29 mouse cellular contexts compared by ENCODE assay signal in genomic region chr9:102033231-102033630, GRCm38 (mm10).
DNase-seq lines count a peak whose midpoint lies in the region; ATAC-seq and TF ChIP-seq lines count a peak whose summit lies in the region.
"Had no signal": no experiment of that assay in that cellular context is flagged by ENCODE, and none has a peak within 500 bp of the region (broad histone marks: within the 10 kb centered on the region; RNA-seq: fewer than 3 reads in every experiment).

No protein-coding gene starts in this region.

- H3K9ac ChIP-seq in forebrain, embryonic 14.5 days (ENCODE audit: low read length): no peak overlapping the region
- H3K9ac ChIP-seq in forebrain, embryonic 11.5 days (ENCODE audit: low read length): no peak overlapping the region
- H3K9ac ChIP-seq in hindbrain, embryonic 14.5 days: no peak overlapping the region
- H3K9ac ChIP-seq in hindbrain, embryonic 16.5 days (ENCODE audit: low read depth, low read length): no peak overlapping the region
- no peak overlapping the region for H3K9ac ChIP-seq in midbrain, embryonic 14.5 days (replicated peaks; ENCODE audit: low read length)
- no peak overlapping the region for H3K9ac ChIP-seq in midbrain, postnatal 0 days (replicated peaks; ENCODE audit: low read length, poor library complexity, severe bottlenecking)
- H3K9ac ChIP-seq in midbrain, embryonic 16.5 days (ENCODE audit: low read depth, low read length): 0 out of 2 replicates have a peak overlapping the region, but pooled peaks have one; percentile 23
- H3K9ac ChIP-seq: embryonic facial prominence, embryonic 12.5 days; embryonic facial prominence, embryonic 15.5 days; heart, embryonic 12.5 days; heart, embryonic 15.5 days; hindbrain, embryonic 15.5 days; intestine, embryonic 15.5 days had no signal

- no peak overlapping the region for H3K4me2 ChIP-seq in forebrain, embryonic 14.5 days (ENCODE audit: low read length)
- no peak overlapping the region for H3K4me2 ChIP-seq in forebrain, embryonic 11.5 days (ENCODE audit: low read depth, low read length, severe bottlenecking)
- no peak overlapping the region for H3K4me2 ChIP-seq in hindbrain, embryonic 14.5 days (replicated peaks)
- no peak overlapping the region for H3K4me2 ChIP-seq in hindbrain, embryonic 16.5 days (ENCODE audit: low read length)
- no peak overlapping the region for H3K4me2 ChIP-seq in midbrain, embryonic 14.5 days (ENCODE audit: low read length)
- no peak overlapping the region for H3K4me2 ChIP-seq in midbrain, postnatal 0 days (ENCODE audit: low read depth, low read length, poor library complexity, severe bottlenecking)
- no peak overlapping the region for H3K4me2 ChIP-seq in midbrain, embryonic 16.5 days (ENCODE audit: low read length)
- H3K4me2 ChIP-seq: embryonic facial prominence, embryonic 12.5 days; embryonic facial prominence, embryonic 15.5 days; heart, embryonic 12.5 days; heart, embryonic 15.5 days; hindbrain, embryonic 15.5 days; intestine, embryonic 15.5 days had no signal

- peaks cover 3% of the 10 kb centered on the region; the same call in 1 of the 2 replicates for H3K4me1 ChIP-seq in forebrain, embryonic 14.5 days (ENCODE audit: control insufficient read depth, insufficient read depth, low read length)
- H3K4me1 ChIP-seq in forebrain, embryonic 11.5 days (replicated peaks; ENCODE audit: control insufficient read depth, insufficient read depth, low read length): no peaks in the 10 kb centered on the region
- H3K4me1 ChIP-seq in hindbrain, embryonic 14.5 days (replicated peaks; ENCODE audit: control insufficient read depth, insufficient read depth, low read length): peaks cover 11% of the 10 kb centered on the region
- H3K4me1 ChIP-seq in hindbrain, embryonic 16.5 days (ENCODE audit: control insufficient read depth, insufficient read depth, low read depth, low read length): no peaks in the 10 kb centered on the region; the same call in 1 of the 2 replicates
- peaks cover 10% of the 10 kb centered on the region for H3K4me1 ChIP-seq in midbrain, embryonic 14.5 days (ENCODE audit: control insufficient read depth, insufficient read depth, low read length)
- peaks cover 5% of the 10 kb centered on the region; the same call in 1 of the 2 replicates for H3K4me1 ChIP-seq in midbrain, postnatal 0 days (ENCODE audit: insufficient read depth, low read length)
- peaks cover 14% of the 10 kb centered on the region for H3K4me1 ChIP-seq in midbrain, embryonic 16.5 days (ENCODE audit: control insufficient read depth, insufficient read depth, low read length)
- H3K4me1 ChIP-seq: embryonic facial prominence, embryonic 12.5 days; embryonic facial prominence, embryonic 15.5 days; heart, embryonic 12.5 days; heart, embryonic 15.5 days; intestine, embryonic 15.5 days had no signal

- no peaks in the 10 kb centered on the region for H3K9me3 ChIP-seq in forebrain, embryonic 14.5 days (replicated peaks; ENCODE audit: control insufficient read depth, low read length)
- no peaks in the 10 kb centered on the region for H3K9me3 ChIP-seq in forebrain, embryonic 11.5 days (ENCODE audit: control insufficient read depth, low read length)
- no peaks in the 10 kb centered on the region for H3K9me3 ChIP-seq in hindbrain, embryonic 14.5 days (ENCODE audit: control insufficient read depth, low read length)
- H3K9me3 ChIP-seq in hindbrain, embryonic 16.5 days (ENCODE audit: control insufficient read depth, low read length): no peaks in the 10 kb centered on the region
- no peaks in the 10 kb centered on the region for H3K9me3 ChIP-seq in midbrain, embryonic 14.5 days (ENCODE audit: control insufficient read depth, low read length)
- H3K9me3 ChIP-seq in midbrain, postnatal 0 days (ENCODE audit: low read length): no peaks in the 10 kb centered on the region
- H3K9me3 ChIP-seq in midbrain, embryonic 16.5 days (replicated peaks; ENCODE audit: control insufficient read depth, low read length, poor library complexity, severe bottlenecking): no peaks in the 10 kb centered on the region
- H3K9me3 ChIP-seq: embryonic facial prominence, embryonic 12.5 days; embryonic facial prominence, embryonic 15.5 days; heart, embryonic 12.5 days; heart, embryonic 15.5 days; hindbrain, embryonic 15.5 days; intestine, embryonic 15.5 days had no signal

- peak; percentile 54 for DNase-seq in forebrain, embryonic 14.5 days (ENCODE audit: low spot score)
- no peak for DNase-seq in forebrain, embryonic 11.5 days (ENCODE audit: low spot score)
- DNase-seq in hindbrain, embryonic 14.5 days (ENCODE audit: low spot score): no peak
- DNase-seq in midbrain, embryonic 14.5 days: peak; percentile 22
- no peak for DNase-seq in midbrain, postnatal 0 days (ENCODE audit: low spot score)
- no peak for DNase-seq in adrenal gland, adult (ENCODE audit: inconsistent age in 2 of 2, low spot score in 1 of 2)
- DNase-seq: adrenal gland, adult 2 months; adrenal gland, postnatal 14 days; B cell, adult 2 months; cerebellum, adult 11 months; cerebellum, adult 2 months; cerebellum, adult 9-11 months; cerebellum, postnatal 25 days; gastrocnemius, postnatal 10 days; heart, adult 18-20 months; heart, postnatal 4 days; kidney, adult 11 months; kidney, adult 8-10 months had no signal

- H3K27ac ChIP-seq in forebrain, embryonic 14.5 days (ENCODE audit: low read depth, low read length): no peak overlapping the region
- no peak overlapping the region for H3K27ac ChIP-seq in forebrain, embryonic 11.5 days (ENCODE audit: low read depth, low read length)
- H3K27ac ChIP-seq in hindbrain, embryonic 14.5 days: 0 out of 2 replicates have a peak overlapping the region, but pooled peaks have one; percentile 48
- no peak overlapping the region for H3K27ac ChIP-seq in hindbrain, embryonic 16.5 days (ENCODE audit: low read depth, low read length)
- no peak overlapping the region for H3K27ac ChIP-seq in midbrain, embryonic 14.5 days (replicated peaks; ENCODE audit: low read depth, low read length)
- H3K27ac ChIP-seq in midbrain, postnatal 0 days (ENCODE audit: low read depth, low read length): no peak overlapping the region
- H3K27ac ChIP-seq in midbrain, embryonic 16.5 days (ENCODE audit: low read length): 0 out of 2 replicates have a peak overlapping the region, but pooled peaks have one; percentile 5
- H3K27ac ChIP-seq: embryonic facial prominence, embryonic 12.5 days; embryonic facial prominence, embryonic 15.5 days; heart, embryonic 15.5 days; intestine, embryonic 15.5 days had no signal

- no peak overlapping the region for H3K4me3 ChIP-seq in forebrain, embryonic 14.5 days (ENCODE audit: low read depth, low read length)
- no peak overlapping the region for H3K4me3 ChIP-seq in forebrain, embryonic 11.5 days (ENCODE audit: low read depth, low read length)
- no peak overlapping the region for H3K4me3 ChIP-seq in hindbrain, embryonic 14.5 days (replicated peaks; ENCODE audit: low read length)
- H3K4me3 ChIP-seq in hindbrain, embryonic 16.5 days (ENCODE audit: low read length): no peak overlapping the region
- no peak overlapping the region for H3K4me3 ChIP-seq in midbrain, embryonic 14.5 days (replicated peaks; ENCODE audit: low read depth, low read length)
- H3K4me3 ChIP-seq in midbrain, postnatal 0 days (ENCODE audit: low read depth, low read length): no peak overlapping the region
- H3K4me3 ChIP-seq in midbrain, embryonic 16.5 days (ENCODE audit: low read depth, low read length): no peak overlapping the region
- H3K4me3 ChIP-seq: embryonic facial prominence, embryonic 12.5 days; embryonic facial prominence, embryonic 15.5 days; heart, embryonic 12.5 days; heart, embryonic 15.5 days; hindbrain, embryonic 15.5 days; intestine, embryonic 15.5 days had no signal

- H3K27me3 ChIP-seq in forebrain, embryonic 14.5 days (replicated peaks; ENCODE audit: control insufficient read depth, insufficient read depth, low read length): no peaks in the 10 kb centered on the region
- no peaks in the 10 kb centered on the region for H3K27me3 ChIP-seq in forebrain, embryonic 11.5 days (ENCODE audit: control insufficient read depth, insufficient read depth, low read length)
- no peaks in the 10 kb centered on the region for H3K27me3 ChIP-seq in hindbrain, embryonic 14.5 days (ENCODE audit: control insufficient read depth, insufficient read depth, low read length)
- no peaks in the 10 kb centered on the region for H3K27me3 ChIP-seq in hindbrain, embryonic 16.5 days (replicated peaks; ENCODE audit: control insufficient read depth, insufficient read depth, low read length)
- no peaks in the 10 kb centered on the region for H3K27me3 ChIP-seq in midbrain, embryonic 14.5 days (ENCODE audit: control insufficient read depth, insufficient read depth, low read length)
- H3K27me3 ChIP-seq in midbrain, postnatal 0 days (ENCODE audit: insufficient read depth, low read length): no peaks in the 10 kb centered on the region
- no peaks in the 10 kb centered on the region for H3K27me3 ChIP-seq in midbrain, embryonic 16.5 days (ENCODE audit: control insufficient read depth, insufficient read depth, low read depth, low read length)
- H3K27me3 ChIP-seq: CH12.LX; embryonic facial prominence, embryonic 12.5 days; embryonic facial prominence, embryonic 15.5 days; heart, embryonic 12.5 days; heart, embryonic 15.5 days; hindbrain, embryonic 15.5 days; intestine, embryonic 15.5 days; Patski had no signal

- no peaks in the 10 kb centered on the region for H3K36me3 ChIP-seq in forebrain, embryonic 14.5 days (ENCODE audit: control insufficient read depth, insufficient read depth, low read length)
- no peaks in the 10 kb centered on the region for H3K36me3 ChIP-seq in forebrain, embryonic 11.5 days (ENCODE audit: control insufficient read depth, insufficient read depth, low read length)
- H3K36me3 ChIP-seq in hindbrain, embryonic 14.5 days (replicated peaks; ENCODE audit: control insufficient read depth, insufficient read depth): no peaks in the 10 kb centered on the region
- no peaks in the 10 kb centered on the region for H3K36me3 ChIP-seq in hindbrain, embryonic 16.5 days (ENCODE audit: control insufficient read depth, insufficient read depth, low read length)
- 0 out of 2 replicates have a peak, but pooled peaks cover 7% of the 10 kb centered on the region for H3K36me3 ChIP-seq in midbrain, embryonic 14.5 days (ENCODE audit: control insufficient read depth, insufficient read depth, low read length)
- H3K36me3 ChIP-seq in midbrain, postnatal 0 days (ENCODE audit: insufficient read depth, low read length): no peaks in the 10 kb centered on the region
- H3K36me3 ChIP-seq in midbrain, embryonic 16.5 days (ENCODE audit: control insufficient read depth, insufficient read depth, low read length): no peaks in the 10 kb centered on the region
- H3K36me3 ChIP-seq: embryonic facial prominence, embryonic 12.5 days; embryonic facial prominence, embryonic 15.5 days; G1E; heart, embryonic 12.5 days; heart, embryonic 15.5 days; hindbrain, embryonic 15.5 days; intestine, embryonic 15.5 days had no signal

- ATAC-seq in forebrain, embryonic 14.5 days: peak; percentile 75
- no peak for ATAC-seq in forebrain, embryonic 11.5 days (replicated peaks; ENCODE audit: low FRiP score)
- no peak for ATAC-seq in hindbrain, embryonic 14.5 days (ENCODE audit: low FRiP score)
- no peak for ATAC-seq in hindbrain, embryonic 16.5 days
- no peak for ATAC-seq in midbrain, embryonic 14.5 days (ENCODE audit: low FRiP score, low TSS enrichment)
- no peak for ATAC-seq in midbrain, postnatal 0 days (ENCODE audit: low FRiP score)
- no peak for ATAC-seq in midbrain, embryonic 16.5 days
- ATAC-seq: intestine, embryonic 15.5 days; Patski had no signal

- TF ChIP-seq CTCF in midbrain, postnatal 0 days (IDR thresholded peaks at IDR 0.05): no peak

- WGBS in forebrain, embryonic 14.5 days: 53% methylated on average over 5 of the region's 5 CpGs
- WGBS in forebrain, embryonic 11.5 days: 74% methylated on average over 5 of the region's 5 CpGs
- 65% methylated on average over 5 of the region's 5 CpGs for WGBS in hindbrain, embryonic 14.5 days
- 69% methylated on average over 5 of the region's 5 CpGs for WGBS in hindbrain, embryonic 16.5 days
- WGBS in midbrain, embryonic 14.5 days: 75% methylated on average over 5 of the region's 5 CpGs
- WGBS in midbrain, postnatal 0 days: 77% methylated on average over 5 of the region's 5 CpGs
- WGBS in midbrain, embryonic 16.5 days: 74% methylated on average over 5 of the region's 5 CpGs

Comparison
In these comparisons a context has a peak if more than half of its experiments do, and no peak if none do; other contexts are left out.
1. DNase-seq: peak in forebrain, embryonic 14.5 days (single experiment) and midbrain, embryonic 14.5 days (single experiment); none in forebrain, embryonic 11.5 days (single experiment), hindbrain, embryonic 14.5 days (single experiment), midbrain, postnatal 0 days (single experiment) and adrenal gland, adult (0 of 2).
2. H3K27ac ChIP-seq: peak in hindbrain, embryonic 14.5 days (single experiment) and midbrain, embryonic 16.5 days (single experiment); none in forebrain, embryonic 14.5 days (single experiment), forebrain, embryonic 11.5 days (single experiment), hindbrain, embryonic 16.5 days (single experiment), midbrain, embryonic 14.5 days (single experiment) and midbrain, postnatal 0 days (single experiment).